Mouse (Mus musculus) lung, postnatal 0 days (tissue): ENCODE measurements at regions not wholly inside any gene's neighbourhood (a gene's known extent, or its start where the extent isn't known, plus 50 kb on each side); places are given as distances from the start of the nearest gene placed in this dataset.
"Not testable (repeated sequence)": the region's sequence is repeated elsewhere in the genome, so short reads cannot be mapped to it uniquely, and the experiment has no call there.

Experiments
- ATAC-seq: fragments of 200-750 bp; cut with Nextera tagmentation; 2 replicates; pipeline ENCODE4 v1.8.0; 2017; ENCODE audit warnings: moderate library complexity
- DNase-seq: peaks from one replicate; pipeline ENCODE4 v3.0.0-alpha.2; 2016; ENCODE audit warnings: low spot score
- H3K27ac ChIP-seq: fragments of 300-500 bp; sonication (generic); 2 replicates; pipeline ENCODE4 v1.5.1; 2014; ENCODE audit warnings: antibody characterized with exemption, mild to moderate bottlenecking, low read length, mixed read lengths
- H3K27me3 ChIP-seq: fragments of 300-500 bp; sonication (generic); replicated peaks from 2 replicates; pipeline ENCODE4 v1.6.1; 2014; ENCODE audit warnings: low read length, mixed read lengths; ENCODE audit not compliant: insufficient read depth
- H3K36me3 ChIP-seq: fragments of 300-500 bp; sonication (generic); 2 replicates; pipeline ENCODE4 v1.6.1; 2014; ENCODE audit warnings: low read length, mixed read lengths; ENCODE audit not compliant: insufficient read depth
- H3K4me1 ChIP-seq: fragments of 300-500 bp; sonication (generic); 2 replicates; pipeline ENCODE4 v1.6.1; 2014; ENCODE audit warnings: antibody characterized with exemption, low read depth, low read length, mixed read lengths; ENCODE audit not compliant: insufficient read depth
- H3K4me2 ChIP-seq: fragments of 300-500 bp; sonication (generic); replicated peaks from 2 replicates; pipeline ENCODE4 v1.6.1; 2014; ENCODE audit warnings: low read depth, mild to moderate bottlenecking, low read length, moderate library complexity, mixed read lengths
- H3K4me3 ChIP-seq: fragments of 300-500 bp; sonication (generic); 2 replicates; pipeline ENCODE4 v1.5.1; 2014; ENCODE audit warnings: low read depth, low read length
- H3K9ac ChIP-seq: fragments of 300-500 bp; sonication (generic); replicated peaks from 2 replicates; pipeline ENCODE4 v1.6.1; 2014; ENCODE audit warnings: low read depth, mild to moderate bottlenecking
- H3K9me3 ChIP-seq: fragments of 300-500 bp; sonication (generic); 2 replicates; pipeline ENCODE4 v1.6.1; 2016; ENCODE audit warnings: low read length, mixed read lengths
- CTCF ChIP-seq: IDR thresholded peaks from 2 replicates; pipeline ENCODE4 v1.5.1; 2016; ENCODE audit warnings: antibody characterized with exemption, mild to moderate bottlenecking
- EP300 ChIP-seq: IDR thresholded peaks from 2 replicates; pipeline ENCODE4 v1.6.1; 2016; ENCODE audit warnings: antibody characterized with exemption, mild to moderate bottlenecking, control low read depth
- WGBS: fragments of 180-500 bp; shearing (Covaris S2); extraction: QIAGEN DNeasy Blood & Tissue Kit; methylation state at CpG from one replicate; pipeline ENCODE4 v1.1.7; 2014; 5-methylcytosine and 5-hydroxymethylcytosine counted together

GRCm38 (mm10) chr1:41909799-41910198 is 785.8 kb upstream of the Pou3f3 start:
- Histone ChIP-seq H3K27ac (no peak overlapping the region), H3K4me2 (no peak overlapping the region), H3K9me3 (no peaks in the 10 kb centered on the region), H3K4me3 (no peak overlapping the region), H3K4me1 (no peaks in the 10 kb centered on the region), H3K36me3 (no peaks in the 10 kb centered on the region), H3K9ac (no peak overlapping the region), H3K27me3 (no peaks in the 10 kb centered on the region)
- TF ChIP-seq CTCF (no peak), EP300 (no peak)
- DNase-seq (no peak), ATAC-seq (no peak)
- WGBS, result 68% methylated on average over 5 of the region's 5 CpGs

GRCm38 (mm10) chr1:41916730-41917347 is 778.7 kb upstream of the Pou3f3 start:
- H3K9ac ChIP-seq, result no peak overlapping the region
- 21% methylated on average over 4 of the region's 4 CpGs for WGBS
- no peaks in the 10 kb centered on the region for H3K27me3 ChIP-seq
- DNase-seq, result peak; percentile 14
- H3K27ac ChIP-seq, result no peak overlapping the region
- no peaks in the 10 kb centered on the region for H3K4me1 ChIP-seq
- no peak overlapping the region for H3K4me3 ChIP-seq
- H3K9me3 ChIP-seq, result no peaks in the 10 kb centered on the region
- no peak overlapping the region for H3K4me2 ChIP-seq
- TF ChIP-seq CTCF, result no peak
- TF ChIP-seq EP300, result no peak
- H3K36me3 ChIP-seq, result no peaks in the 10 kb centered on the region
- no peak for ATAC-seq

- DNase-seq, H3K9ac ChIP-seq, H3K36me3 ChIP-seq, H3K4me2 ChIP-seq, ATAC-seq, H3K4me3 ChIP-seq, H3K27ac ChIP-seq, H3K9me3 ChIP-seq, H3K4me1 ChIP-seq, H3K27me3 ChIP-seq: not testable (repeated sequence)
- WGBS, result 71% methylated on average over 5 of the region's 5 CpGs
Measured at GRCm38 (mm10) chr1:41917807-41918206, 777.8 kb upstream of the Pou3f3 start.

GRCm38 (mm10) chr1:41918394-41919262 is 776.9 kb upstream of the Pou3f3 start:
- Histone ChIP-seq H3K4me1 (no peaks in the 10 kb centered on the region), H3K4me2 (no peak overlapping the region), H3K9ac (no peak overlapping the region), H3K27ac (no peak overlapping the region), H3K36me3 (no peaks in the 10 kb centered on the region), H3K27me3 (no peaks in the 10 kb centered on the region), H3K4me3 (no peak overlapping the region), H3K9me3 (no peaks in the 10 kb centered on the region)
- no peak for TF ChIP-seq CTCF
- TF ChIP-seq EP300, result no peak
- DNase-seq (no peak), ATAC-seq (no peak)
- WGBS, result 44% methylated on average over 11 of the region's 11 CpGs

- ATAC-seq (no peak), DNase-seq (no peak)
- no peaks in the 10 kb centered on the region for H3K9me3 ChIP-seq
- H3K36me3 ChIP-seq, result no peaks in the 10 kb centered on the region
- TF ChIP-seq CTCF (no peak), EP300 (no peak)
- H3K9ac ChIP-seq, result no peak overlapping the region
- no peak overlapping the region for H3K27ac ChIP-seq
- no peaks in the 10 kb centered on the region for H3K27me3 ChIP-seq
- H3K4me2 ChIP-seq, result no peak overlapping the region
- no peaks in the 10 kb centered on the region for H3K4me1 ChIP-seq
- H3K4me3 ChIP-seq, result no peak overlapping the region
- 18% methylated on average over 1 of the region's 1 CpGs for WGBS
Measured at GRCm38 (mm10) chr1:41933777-41934176, 761.8 kb upstream of the Pou3f3 start.

- Histone ChIP-seq H3K36me3 (no peaks in the 10 kb centered on the region), H3K9me3 (no peaks in the 10 kb centered on the region), H3K27me3 (no peaks in the 10 kb centered on the region), H3K9ac (no peak overlapping the region), H3K4me3 (no peak overlapping the region), H3K27ac (no peak overlapping the region), H3K4me1 (no peaks in the 10 kb centered on the region), H3K4me2 (no peak overlapping the region)
- 87% methylated on average over 7 of the region's 7 CpGs for WGBS
- ATAC-seq, result no peak
- DNase-seq, result no peak
- TF ChIP-seq CTCF, result no peak
- TF ChIP-seq EP300, result no peak
Measured at GRCm38 (mm10) chr1:41935912-41936478, 759.6 kb upstream of the Pou3f3 start.
